Mouse (Mus musculus) kidney, postnatal 10 days (tissue): Measurements from ENCODE around the gene Fstl3.
"Not testable (repeated sequence)": the region's sequence is repeated elsewhere in the genome, so short reads cannot be mapped to it uniquely, and the experiment has no call there.

Experiments used
- DNase-seq: peaks from one replicate; pipeline ENCODE4 v3.0.0; 2021; ENCODE audit warnings: mixed read lengths

Gene Fstl3

DNA sequence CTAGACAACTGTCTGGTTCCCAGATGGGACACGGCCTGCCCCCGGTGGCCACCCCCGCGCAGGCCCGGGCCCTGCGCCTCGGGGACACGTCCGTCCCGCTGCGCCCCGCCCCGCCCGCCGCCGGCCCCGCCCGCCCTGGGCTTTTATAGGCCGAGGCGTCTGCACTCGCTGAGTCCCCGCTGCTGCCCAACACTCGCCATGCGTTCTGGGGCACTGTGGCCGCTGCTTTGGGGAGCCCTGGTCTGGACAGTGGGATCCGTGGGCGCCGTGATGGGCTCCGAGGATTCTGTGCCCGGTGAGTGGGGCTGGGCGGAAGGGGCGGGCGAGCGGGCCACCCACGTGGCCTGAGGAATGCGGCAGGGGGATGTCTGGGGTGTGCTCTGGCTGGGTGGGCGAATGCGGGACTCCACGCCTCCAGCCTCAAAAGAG, at the start of gene Fstl3:
TSS of gene Fstl3 (plus strand) at position 170 of the 429 bp plus-strand sequence.
- DNase-seq, result peak; percentile 73

DNA sequence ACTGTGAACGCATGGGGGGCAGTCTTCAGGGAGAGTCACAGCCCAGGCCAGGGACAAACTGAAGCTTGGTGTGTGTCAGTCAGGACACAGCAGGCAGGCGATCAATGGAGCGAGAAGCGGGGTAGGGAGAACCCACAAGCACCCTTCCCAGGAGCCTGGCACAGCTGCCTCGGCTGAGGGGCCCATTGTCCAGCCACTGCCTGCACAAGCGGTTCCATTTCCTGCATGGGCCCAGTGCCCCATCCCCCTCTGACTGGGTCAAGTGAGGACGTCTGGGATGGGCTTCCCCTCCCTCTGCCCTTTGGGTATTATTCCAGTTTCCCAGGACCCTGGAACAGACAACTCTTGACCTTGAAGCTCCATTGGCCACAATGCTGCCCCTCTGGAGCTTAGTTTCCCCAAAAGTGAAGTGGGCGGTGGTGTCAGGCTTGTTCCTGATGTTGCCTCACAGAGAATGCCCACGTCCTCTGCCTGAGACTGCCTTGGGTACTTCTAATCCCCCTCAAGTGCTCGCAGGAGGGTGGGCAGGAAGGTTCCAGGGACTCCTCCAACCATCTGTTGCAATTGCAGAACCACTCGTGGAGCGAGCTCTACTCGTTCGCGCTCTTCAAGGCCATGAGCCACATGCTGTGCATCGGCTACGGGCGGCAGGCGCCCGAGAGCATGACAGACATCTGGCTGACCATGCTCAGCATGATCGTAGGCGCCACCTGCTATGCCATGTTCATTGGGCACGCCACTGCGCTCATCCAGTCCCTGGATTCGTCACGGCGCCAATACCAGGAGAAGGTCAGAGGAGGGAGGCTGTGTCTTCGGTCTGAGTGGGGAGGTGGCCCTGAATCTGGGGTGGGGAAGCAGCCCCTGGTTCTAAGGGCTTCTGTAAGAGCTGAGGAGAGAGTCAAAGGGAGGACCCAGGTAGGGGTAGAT, 48.5 kb upstream of the Fstl3 start:
- no peak for DNase-seq

DNA sequence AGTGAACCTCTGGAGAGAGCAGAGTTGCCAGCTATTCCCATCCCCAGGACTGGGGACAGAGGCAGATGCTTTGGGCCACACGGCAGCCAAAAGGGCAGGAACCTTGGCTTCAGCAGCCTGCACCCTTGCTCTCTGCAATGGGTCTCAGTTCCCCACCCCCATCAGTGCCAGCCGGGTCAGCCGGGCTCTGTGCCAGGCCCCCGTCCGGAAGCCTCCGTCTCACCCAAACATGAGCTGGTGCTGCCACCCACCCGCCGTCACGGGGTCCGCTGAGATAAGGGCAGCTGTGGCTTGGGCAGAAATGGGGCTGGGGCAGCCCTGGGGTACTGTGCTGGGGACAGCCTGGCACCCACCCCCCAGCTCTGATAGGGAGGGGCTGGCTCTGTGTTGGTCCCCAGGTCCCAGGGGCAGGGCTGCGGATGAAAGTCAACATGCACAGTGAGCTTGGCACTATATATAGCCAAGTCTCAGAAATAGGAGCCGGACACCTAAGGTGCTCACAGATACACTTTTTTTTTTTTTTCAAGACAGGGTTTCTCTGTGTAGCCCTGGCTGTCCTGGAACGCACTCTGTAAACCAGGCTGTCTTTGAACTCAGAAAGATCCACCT, 47.6 kb upstream of the Fstl3 start:
- peak; percentile 48 for DNase-seq

DNA sequence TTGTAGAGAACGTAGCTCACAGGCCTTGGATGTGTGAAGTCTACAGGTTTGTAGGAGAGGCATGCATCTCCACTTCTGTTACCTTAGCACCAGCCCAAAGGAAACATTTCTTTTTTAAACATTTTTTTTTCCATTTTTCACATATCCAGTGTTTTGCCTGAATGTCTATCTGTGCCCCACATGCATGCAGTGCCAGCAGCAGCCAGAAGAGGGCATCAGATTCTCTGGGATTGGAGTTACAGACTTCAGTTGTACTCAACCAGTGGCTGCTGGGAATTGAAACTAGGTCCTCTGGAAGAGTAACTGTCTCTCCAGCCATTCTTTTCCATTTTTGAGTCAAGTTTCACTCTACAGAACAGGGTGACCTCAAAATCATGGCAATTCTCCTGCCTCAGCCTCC, 44.6 kb upstream of the Fstl3 start:
- DNase-seq, result peak; percentile 51

DNA sequence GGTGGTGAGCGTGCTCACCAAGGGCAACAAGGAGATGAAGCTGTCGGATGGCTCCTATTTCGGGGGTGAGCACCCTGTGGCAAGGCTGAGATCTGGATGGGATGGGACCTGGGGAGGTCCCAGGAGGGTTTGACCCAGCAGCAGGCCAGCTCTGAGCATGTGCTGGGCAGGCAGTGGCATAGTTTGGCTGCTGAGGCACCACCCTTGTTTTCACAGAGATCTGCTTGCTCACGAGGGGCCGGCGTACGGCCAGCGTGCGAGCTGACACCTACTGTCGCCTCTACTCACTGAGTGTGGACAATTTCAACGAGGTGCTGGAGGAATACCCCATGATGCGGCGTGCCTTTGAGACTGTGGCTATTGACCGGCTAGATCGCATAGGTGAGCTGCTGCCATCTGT, 43.2 kb upstream of the Fstl3 start:
- DNase-seq, result no peak

DNA sequence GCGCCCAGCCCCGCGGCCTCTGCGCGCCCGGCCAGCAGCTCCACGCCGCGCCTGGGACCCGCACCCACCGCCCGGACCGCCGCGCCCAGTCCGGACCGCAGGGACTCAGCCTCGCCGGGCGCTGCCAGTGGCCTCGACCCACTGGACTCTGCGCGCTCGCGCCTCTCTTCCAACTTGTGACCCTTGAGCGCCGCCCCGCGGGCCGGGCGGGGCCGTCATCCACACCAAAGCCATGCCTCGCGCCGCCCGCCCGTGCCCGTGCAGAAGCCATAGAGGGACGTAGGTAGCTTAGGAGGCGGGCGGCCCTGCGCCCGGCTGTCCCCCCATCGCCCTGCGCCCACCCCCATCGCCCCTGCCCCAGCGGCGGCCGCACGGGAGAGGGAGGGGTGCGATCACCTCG, 41.7 kb upstream of the Fstl3 start:
- DNase-seq, result no peak

DNA sequence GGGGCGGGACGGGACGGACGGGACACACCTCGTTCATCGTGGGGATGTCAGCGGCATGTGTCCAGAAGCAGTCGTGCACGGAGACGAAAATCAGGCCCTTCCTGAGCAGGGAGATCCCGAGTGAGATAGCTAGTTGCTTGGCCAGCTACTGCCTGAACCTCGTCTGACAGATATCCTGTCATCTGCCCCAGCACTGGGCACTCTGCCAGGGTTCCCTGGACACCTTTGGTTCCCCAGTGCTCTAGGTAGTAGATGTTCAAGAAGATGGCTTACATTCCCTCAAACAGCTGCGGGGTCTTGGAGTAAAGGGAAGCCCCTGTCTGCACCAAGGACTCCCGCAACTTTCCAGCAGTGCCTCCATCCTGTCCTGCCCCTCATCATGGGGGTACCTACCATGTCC, 40.4 kb upstream of the Fstl3 start:
- DNase-seq, result peak; percentile 52

DNA sequence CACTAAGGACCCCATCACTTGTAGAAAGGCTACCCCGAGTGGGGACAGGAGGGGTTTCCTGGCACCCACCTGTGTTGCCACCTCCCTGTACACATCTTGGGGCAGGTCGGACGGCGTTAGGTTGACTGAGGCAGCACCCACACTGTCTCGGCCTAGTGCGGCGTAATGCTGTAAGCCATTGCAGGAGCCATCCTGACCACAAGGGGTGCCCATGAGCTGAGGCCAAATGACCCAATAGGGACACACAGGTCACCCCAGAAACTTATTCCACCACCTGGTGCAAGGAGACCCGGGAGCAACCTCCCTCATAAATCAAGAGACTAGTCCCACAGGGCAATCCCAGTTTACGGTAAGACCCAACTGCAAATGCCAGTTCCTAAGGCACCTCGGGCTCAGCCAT, 38.8 kb upstream of the Fstl3 start:
- peak; percentile 45 for DNase-seq

DNA sequence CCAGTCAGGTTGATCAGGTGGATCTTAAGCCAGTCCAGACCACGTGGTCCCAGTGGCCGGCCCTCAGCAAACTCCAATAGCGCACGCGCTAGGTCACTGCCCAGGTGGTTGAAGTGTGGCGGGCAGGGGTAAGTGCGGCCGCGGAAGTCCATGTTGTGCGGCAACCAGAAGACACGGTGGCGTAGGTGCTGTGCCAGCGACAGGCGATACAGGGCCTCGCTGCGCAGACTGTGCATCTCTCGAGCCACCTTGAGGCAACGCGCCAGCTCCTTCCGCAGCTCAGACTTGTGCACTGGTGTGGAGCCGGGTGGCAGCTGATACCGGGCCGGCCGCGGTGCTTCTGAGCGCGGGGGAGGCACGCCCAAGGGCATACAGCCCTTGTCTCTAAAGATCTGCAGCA, 37.8 kb upstream of the Fstl3 start:
- DNase-seq, result no peak

DNA sequence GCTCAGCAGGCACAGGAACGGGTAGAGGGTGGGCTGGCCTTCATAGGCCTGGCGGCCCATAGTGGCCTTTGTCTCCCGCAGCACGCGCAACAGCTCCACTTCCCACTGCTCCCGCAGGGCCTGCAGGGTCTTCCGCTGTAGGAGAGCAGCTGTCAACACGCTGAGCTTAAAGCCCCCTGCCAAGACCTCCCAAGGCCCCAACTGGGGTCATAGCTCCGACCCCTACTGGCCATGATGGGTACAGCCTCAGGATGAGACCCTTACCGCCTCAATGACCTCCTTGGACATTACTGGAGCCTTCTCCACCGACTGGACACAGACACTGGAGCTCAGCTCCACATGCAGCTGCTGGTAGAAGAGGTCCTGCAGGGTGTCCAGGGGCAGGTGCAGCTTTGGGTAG, 36.2 kb upstream of the Fstl3 start:
- DNase-seq, result no peak

DNA sequence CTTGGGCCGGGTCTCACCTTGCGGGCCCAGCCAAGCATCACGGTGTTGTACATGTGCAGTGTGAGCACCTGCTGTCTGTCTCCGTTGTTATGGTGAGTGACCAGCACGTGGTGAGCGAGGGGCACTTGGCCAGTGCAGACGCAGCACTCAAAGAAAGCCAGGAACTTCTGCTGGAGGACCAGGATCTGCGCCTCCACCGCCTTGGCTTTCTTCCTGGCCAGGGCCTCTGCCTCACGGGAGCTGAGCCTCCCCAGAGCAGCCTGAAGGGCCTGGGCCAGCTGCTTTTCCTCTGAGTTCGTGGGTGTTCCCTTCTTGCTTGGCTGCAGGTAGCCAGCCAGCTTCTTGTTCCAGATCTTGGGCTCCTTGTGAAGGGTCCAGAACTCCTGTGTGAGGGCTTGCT, 33.9 kb upstream of the Fstl3 start:
- no peak for DNase-seq

DNA sequence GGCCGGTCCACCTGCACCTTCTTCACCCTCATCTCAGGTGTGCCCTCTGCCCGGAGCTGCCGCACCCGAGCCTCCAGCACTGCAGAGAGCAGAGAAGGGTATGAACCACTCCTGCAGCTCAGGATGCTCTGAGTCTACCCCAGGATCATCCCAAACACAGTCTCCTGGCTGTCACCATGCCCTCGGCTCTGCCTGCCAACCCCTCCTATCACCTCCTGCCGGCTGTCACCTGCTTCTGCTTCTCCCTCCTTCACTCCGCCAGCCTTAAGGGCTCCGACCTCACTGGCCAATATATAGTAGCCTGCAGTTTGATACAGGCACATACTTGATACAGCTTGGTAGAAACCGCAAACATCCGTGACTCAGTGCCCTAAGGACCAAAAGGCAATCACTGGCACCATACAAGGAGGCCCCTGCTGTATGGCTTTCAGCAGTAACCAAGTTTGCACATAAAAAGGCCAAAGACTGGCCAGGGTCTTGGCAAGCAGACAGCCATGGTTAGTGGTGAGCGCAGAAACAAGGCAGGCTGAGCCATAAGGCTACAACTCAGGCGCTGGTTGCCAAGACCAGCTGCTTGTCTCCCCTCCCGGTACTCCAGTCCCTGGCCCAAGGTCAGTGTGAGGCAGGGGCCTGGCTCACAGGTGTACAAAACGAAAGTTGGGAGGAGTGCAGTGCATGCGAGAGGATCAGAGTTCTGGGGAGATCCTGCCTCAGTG, 33.3 kb upstream of the Fstl3 start:
- DNase-seq, result no peak

DNA sequence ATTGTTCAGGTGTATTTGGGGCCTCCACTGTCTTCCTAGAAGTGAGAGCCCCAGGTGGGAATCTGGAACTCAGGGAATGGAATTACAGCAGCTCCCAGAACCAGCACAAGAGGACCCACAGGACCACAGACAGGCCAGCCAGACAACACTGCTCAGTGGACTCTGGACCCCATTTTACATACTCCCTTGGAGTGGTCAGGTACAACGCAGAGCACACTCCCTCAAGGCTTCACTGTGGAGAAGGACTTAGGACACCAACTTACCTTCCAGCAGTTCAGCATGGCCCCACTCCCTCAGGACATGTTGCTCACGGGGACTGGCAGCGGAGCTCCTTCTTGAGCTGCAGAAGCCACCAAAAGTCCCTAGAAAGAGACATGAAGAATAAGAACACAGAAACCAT, 31.7 kb upstream of the Fstl3 start:
- DNase-seq, result no peak

DNA sequence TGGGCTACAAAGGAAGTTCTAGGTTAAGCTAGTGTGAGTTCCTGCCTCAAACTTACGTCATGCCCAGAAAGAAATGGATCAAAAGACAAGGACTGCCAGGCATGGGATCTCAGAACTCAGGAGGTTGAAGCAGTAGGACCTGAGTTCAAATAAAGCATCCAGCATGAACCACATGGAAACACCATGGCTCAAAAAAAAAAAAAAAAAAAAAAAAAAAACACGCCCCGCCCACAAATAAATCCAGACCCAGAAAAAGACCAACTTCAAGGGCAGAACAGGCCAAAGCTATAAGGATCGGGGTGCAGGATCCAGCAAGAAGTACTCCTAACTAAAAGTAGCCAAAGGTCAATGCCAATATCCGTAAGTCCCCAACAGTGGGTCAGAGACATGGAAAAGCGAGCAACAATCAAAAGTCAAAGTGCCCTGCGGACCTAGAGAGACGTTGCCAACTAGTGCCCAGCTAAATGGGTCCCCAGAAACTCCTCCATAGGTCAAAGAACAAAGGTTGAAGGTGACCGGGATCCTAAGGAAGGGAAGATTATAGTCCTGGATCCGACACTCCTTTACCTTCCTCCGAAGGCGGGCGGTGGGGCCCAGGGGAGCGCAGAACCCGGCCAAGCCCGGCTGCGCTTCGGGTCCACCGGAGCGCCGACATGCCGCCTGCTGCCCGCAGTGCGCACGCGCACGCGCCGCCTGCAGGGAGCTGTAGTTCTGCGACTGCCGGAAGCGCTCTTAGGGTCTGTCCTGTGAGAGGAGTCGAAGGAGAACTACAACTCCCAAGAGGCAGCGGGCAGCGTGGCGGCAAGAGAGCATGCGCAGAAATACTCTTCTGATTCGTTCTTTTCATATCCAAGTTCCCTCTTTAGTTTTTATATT, 30.9 kb upstream of the Fstl3 start, which contains the start of gene Polrmt:
TSS of gene Polrmt (minus strand) at position 684 of the 876 bp plus-strand sequence.
- peak; percentile 97 for DNase-seq

DNA sequence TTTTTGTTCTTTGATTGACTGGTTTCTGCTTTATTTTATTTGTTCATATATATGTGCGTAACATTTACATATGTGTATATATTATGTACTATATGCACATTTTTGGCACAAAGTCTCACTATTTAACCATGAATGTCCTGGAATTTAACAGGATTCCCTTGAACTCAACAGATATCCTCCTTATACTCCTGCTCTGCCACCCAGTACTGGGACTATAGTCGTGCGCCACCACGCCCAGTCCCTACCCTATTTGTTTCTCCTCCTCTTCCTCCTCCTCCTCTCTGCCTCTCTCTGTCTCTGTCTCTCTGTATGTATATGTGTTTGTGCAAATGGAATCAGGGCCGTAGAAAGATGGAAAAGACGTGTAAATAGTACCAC, 30.3 kb upstream of the Fstl3 start:
- DNase-seq, result no peak

DNA sequence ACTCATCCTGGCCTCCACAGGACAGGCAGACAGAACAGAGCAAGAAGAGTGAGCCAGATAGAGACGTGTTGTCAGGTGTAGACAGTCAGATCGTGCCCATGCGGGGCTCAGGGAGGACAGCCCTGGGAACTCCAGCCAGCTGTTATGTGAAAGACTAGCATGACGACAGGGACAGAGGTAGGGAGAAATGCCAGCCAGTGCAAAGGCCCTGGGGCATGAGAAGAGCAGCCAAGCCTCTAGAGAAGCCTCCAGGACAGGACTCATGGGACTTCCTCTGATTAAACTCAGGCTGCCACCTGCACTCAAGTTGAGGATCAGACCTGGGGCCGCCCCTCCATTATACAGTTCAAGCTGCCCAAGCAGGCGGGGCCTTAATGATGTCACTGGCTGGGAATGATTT, 28.6 kb upstream of the Fstl3 start:
- DNase-seq, result no peak

DNA sequence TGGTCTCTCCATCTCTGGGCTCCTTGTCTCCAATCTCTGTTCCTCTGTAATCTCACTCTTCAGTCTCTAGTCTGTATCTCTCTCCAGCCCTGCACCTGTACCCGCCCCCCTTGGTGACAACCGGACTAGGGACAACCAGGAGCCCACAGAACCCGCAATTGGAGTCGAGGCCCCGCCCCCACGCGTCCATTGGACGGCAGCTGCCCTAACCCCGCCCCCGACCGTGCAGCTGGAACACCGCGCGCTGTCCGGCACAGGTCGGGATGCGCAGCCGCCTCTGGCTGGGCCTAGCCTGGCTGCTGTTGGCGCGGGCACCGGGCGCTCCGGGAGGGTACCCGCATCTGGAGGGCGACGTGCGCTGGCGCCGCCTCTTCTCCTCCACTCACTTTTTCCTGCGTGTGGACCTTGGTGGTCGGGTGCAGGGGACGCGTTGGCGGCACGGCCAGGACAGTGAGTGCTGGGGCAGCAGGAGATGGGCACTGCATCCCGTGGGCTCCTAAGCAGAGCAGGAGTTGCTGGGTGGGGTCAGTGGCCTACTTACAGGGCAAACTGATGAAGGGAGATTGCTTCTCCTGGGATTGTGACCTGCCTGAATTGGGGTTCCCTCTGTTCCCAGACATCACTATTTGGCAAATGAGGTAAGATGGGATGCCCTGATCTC, 22.1 kb upstream of the Fstl3 start, which contains the start of gene Fgf22:
TSS of gene Fgf22 (plus strand) at position 221 of the 661 bp plus-strand sequence.
- peak; percentile 90 for DNase-seq

DNA sequence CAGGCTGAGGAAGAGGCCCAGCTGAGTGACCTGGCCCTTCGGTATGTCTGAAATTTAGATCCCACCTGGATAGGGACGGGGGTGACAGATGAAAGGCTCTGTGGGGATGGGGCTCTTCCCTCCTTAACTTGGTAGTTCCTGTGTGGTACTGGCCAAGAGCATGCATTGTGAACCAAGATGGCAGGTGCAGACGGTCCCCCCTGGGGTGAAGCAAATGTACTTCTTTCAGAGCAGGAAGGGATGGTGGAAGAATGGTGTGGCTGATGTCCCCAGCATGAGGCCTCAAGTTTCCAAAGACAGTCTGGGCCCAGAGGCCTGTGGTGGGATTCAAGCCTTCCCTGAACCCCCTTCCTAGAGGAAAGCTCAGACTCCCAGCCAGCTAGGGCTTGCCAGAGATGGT, 21.2 kb upstream of the Fstl3 start:
- no peak for DNase-seq

DNA sequence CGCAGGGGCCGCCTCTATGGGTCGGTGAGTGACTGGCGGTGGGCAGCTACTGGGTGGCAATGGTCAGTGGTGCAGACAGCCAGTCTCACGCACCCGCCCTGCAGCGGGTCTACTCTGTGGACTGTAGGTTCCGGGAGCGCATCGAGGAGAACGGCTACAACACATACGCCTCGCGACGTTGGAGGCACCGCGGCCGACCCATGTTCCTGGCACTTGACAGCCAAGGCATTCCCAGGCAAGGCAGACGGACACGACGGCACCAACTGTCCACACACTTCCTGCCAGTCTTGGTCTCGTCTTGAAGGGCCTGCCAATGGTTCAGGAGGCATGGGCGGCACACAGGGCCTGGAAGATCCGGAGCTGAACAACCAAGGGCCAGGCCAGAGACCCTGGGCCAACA, 20.4 kb upstream of the Fstl3 start:
- peak; percentile 13 for DNase-seq

DNA sequence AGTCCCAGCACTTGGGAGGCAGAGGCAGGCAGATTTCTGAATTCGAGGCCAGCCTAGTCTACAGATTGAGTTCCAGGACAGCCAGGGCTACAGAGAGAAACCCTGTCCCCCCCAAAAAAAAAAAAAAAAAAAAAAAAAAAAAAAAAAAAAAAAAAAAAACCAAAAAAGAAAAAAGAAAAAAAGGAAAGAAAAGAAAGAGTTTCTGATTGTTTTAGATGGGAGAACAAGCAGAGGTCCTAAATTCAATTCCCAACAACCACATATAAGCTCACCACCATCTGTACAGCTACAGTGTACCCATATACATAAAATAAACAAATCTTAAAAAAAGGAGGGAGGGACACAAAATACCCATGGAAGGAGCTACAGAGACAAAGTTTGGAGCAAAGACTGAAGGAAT, 17.4 kb upstream of the Fstl3 start:
- DNase-seq, result not testable (repeated sequence)

DNA sequence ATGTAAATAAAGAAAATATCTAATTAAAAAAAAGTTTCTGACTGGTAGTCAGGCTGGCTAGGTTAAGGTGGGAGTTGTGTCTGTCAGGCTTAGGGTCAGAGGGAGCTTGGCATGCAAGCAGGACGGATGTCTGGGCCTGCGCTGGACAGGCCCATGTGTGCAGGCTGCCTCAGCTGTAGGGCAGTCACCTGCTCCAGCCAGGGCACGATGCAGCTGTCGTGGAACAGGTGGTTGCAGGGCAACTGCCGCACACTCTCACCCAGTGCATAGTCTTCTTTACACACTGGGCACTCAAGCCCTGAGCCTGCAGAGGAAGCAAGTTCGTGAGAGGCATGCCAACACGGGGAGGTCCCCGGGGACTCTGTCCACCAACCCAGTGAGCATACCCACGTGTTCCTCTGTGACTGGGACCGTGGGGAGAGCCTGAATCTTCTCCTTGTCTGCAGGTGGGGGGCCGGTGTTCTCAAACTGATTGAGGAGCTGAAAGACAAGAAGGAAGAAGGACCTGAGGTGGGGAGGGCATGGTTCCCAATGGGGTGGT, 16.4 kb upstream of the Fstl3 start:
- DNase-seq, result no peak

DNA sequence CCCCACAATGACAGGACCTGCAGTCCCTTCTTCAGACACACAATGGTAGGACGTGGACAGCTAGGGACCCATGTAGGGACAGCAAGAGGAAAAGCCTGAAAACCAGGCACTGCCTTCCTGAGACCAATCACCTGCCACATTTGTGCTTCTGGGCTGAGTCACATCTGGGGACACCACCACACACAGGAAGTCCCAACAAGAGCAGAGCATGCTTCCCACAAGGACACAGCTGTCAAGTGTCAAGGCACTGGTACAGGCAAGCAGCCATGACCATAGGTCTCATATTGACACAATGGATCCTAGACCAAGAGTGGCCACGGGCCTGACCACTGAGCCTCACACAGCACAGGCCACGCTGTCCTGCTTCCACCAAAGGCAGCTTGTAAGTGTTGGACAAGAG, 14.2 kb upstream of the Fstl3 start:
- no peak for DNase-seq
